Mouse (Mus musculus): ENCODE measurements around the gene Zfp341. TPM values are rescaled to one million over a fixed set of nuclear protein-coding genes. Genes with fewer than 3 reads are reported as not detected.

Gene Zfp341
- total RNA-seq, 2 experiments from 2014 or later, result 6.4 to 11.0 TPM

DNA sequence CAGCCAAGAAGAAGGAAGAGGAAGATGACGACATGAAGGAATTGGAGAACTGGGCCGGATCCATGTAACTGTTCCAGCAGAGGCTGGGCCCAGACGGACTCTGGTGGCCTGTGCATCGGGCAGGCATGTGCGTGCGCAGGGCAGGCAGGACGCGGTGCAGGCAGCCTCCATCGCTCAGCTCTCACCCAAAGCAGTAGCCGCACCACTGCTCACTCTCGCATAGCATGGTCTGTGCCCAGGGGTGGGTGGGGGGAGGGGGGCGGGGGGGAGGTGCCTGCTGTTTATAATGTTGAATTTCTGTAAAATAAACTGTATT, 80.8 kb downstream of the Zfp341 start:
- no peak for ATAC-seq (replicated peaks; ENCODE audit: low FRiP score, poor library complexity, severe bottlenecking)

DNA sequence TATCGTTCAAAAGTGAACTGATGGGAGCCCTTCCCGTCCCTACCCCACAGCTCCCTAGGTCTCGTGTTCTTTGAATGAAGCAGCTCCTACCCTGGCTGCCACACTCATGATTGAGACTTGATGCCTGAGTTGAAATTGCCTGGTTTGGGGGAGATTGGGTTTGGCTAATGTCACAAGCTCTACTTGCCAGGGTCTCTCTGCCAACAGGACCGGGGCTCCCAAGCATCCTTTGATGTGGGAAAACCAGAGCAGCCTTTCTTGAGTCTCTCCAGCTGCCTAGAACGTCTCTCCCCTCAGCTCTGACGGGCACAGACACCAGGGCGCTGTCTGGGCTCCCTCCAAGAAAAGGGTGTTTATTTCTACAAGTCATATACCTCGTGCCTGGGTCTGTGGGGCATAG, 82.6 kb downstream of the Zfp341 start:
- ATAC-seq (replicated peaks; ENCODE audit: low FRiP score, poor library complexity, severe bottlenecking), result no peak

Other genes starting within 250 kb of the Zfp341 start
- 5.9 and 13.1 TPM in 2 replicates for gene Cdk5rap1, start 240.3 kb upstream of the Zfp341 start, total RNA-seq (2015; ENCODE audit: low replicate concordance)
- gene Cdk5rap1, start 240.3 kb upstream of the Zfp341 start, total RNA-seq (2017; ENCODE audit: low replicate concordance), result 12.7 and 21.5 TPM in 2 replicates
- not detected in 2 replicates for gene Snta1, start 205.2 kb upstream of the Zfp341 start, total RNA-seq (2015; ENCODE audit: low replicate concordance)
- 0.17 and 0.56 TPM in 2 replicates for gene Snta1, start 205.2 kb upstream of the Zfp341 start, total RNA-seq (2017; ENCODE audit: low replicate concordance)
- 5.6 and 8.5 TPM in 2 replicates for gene Cbfa2t2, start 176.8 kb upstream of the Zfp341 start, total RNA-seq (2015; ENCODE audit: low replicate concordance)
- 2.9 and 9.5 TPM in 2 replicates for gene Cbfa2t2, start 176.8 kb upstream of the Zfp341 start, total RNA-seq (2017; ENCODE audit: low replicate concordance)
- gene 1700003F12Rik, start 66.2 kb upstream of the Zfp341 start, total RNA-seq (2015; ENCODE audit: low replicate concordance), result not detected in 2 replicates
- gene 1700003F12Rik, start 66.2 kb upstream of the Zfp341 start, total RNA-seq (2017; ENCODE audit: low replicate concordance), result not detected in 2 replicates
- not detected in 2 replicates for gene Actl10, start 61.5 kb upstream of the Zfp341 start, total RNA-seq (2015; ENCODE audit: low replicate concordance)
- gene Actl10, start 61.5 kb upstream of the Zfp341 start, total RNA-seq (2017; ENCODE audit: low replicate concordance), result not detected in 2 replicates
- gene Necab3, start 54.4 kb upstream of the Zfp341 start, total RNA-seq (2015; ENCODE audit: low replicate concordance), result 0.63 TPM in 1 of 2 replicates, not detected in the other
- 11.6 TPM in 1 of 2 replicates, not detected in the other for gene Necab3, start 54.4 kb upstream of the Zfp341 start, total RNA-seq (2017; ENCODE audit: low replicate concordance)
- gene E2f1, start 43.4 kb upstream of the Zfp341 start, total RNA-seq (2015; ENCODE audit: low replicate concordance), result 6.7 and 11.1 TPM in 2 replicates
- 5.5 and 7.0 TPM in 2 replicates for gene E2f1, start 43.4 kb upstream of the Zfp341 start, total RNA-seq (2017; ENCODE audit: low replicate concordance)
- gene Pxmp4, start 9.6 kb upstream of the Zfp341 start, total RNA-seq (2015; ENCODE audit: low replicate concordance), result 9.0 and 9.6 TPM in 2 replicates
- gene Pxmp4, start 9.6 kb upstream of the Zfp341 start, total RNA-seq (2017; ENCODE audit: low replicate concordance), result 7.5 and 11.2 TPM in 2 replicates
- gene 4930519P11Rik, start 140 bp downstream of the Zfp341 start, total RNA-seq (2015; ENCODE audit: low replicate concordance), result 6.7 TPM in 1 of 2 replicates, not detected in the other
- gene 4930519P11Rik, start 140 bp downstream of the Zfp341 start, total RNA-seq (2017; ENCODE audit: low replicate concordance), result 1.8 TPM in 1 of 2 replicates, not detected in the other
- 28.0 and 35.7 TPM in 2 replicates for gene Chmp4b, start 38.4 kb downstream of the Zfp341 start, total RNA-seq (2015; ENCODE audit: low replicate concordance)
- gene Chmp4b, start 38.4 kb downstream of the Zfp341 start, total RNA-seq (2017; ENCODE audit: low replicate concordance), result 47.3 and 59.0 TPM in 2 replicates
- gene Gm14214, start 156.7 kb downstream of the Zfp341 start, total RNA-seq (2015; ENCODE audit: low replicate concordance), result not detected in 2 replicates
- not detected in 2 replicates for gene Gm14214, start 156.7 kb downstream of the Zfp341 start, total RNA-seq (2017; ENCODE audit: low replicate concordance)
- 31.1 and 38.2 TPM in 2 replicates for gene Raly, start 177.8 kb downstream of the Zfp341 start, total RNA-seq (2015; ENCODE audit: low replicate concordance)
- 51.7 and 77.5 TPM in 2 replicates for gene Raly, start 177.8 kb downstream of the Zfp341 start, total RNA-seq (2017; ENCODE audit: low replicate concordance)
- not detected in 2 replicates for gene a, start 178.1 kb downstream of the Zfp341 start, total RNA-seq (2015; ENCODE audit: low replicate concordance)
- gene a, start 178.1 kb downstream of the Zfp341 start, total RNA-seq (2017; ENCODE audit: low replicate concordance), result not detected in 2 replicates